Mouse (Mus musculus) E14TG2a.4 (cell line): ENCODE data around the gene Ppp2r2c.

Experiments used
- CTCF ChIP-seq: conservative IDR thresholded peaks from 2 replicates; pipeline ENCODE4 v1.5.1; 2014; ENCODE audit warnings: low read length
- NANOG ChIP-seq: IDR thresholded peaks from 2 replicates; pipeline ENCODE4 v1.6.1; 2014; ENCODE audit warnings: borderline replicate concordance, low read length, mixed read lengths
- POU5F1 ChIP-seq: IDR thresholded peaks from 2 replicates; pipeline ENCODE4 v1.6.1; 2014; ENCODE audit warnings: low read length, borderline replicate concordance

DNA sequence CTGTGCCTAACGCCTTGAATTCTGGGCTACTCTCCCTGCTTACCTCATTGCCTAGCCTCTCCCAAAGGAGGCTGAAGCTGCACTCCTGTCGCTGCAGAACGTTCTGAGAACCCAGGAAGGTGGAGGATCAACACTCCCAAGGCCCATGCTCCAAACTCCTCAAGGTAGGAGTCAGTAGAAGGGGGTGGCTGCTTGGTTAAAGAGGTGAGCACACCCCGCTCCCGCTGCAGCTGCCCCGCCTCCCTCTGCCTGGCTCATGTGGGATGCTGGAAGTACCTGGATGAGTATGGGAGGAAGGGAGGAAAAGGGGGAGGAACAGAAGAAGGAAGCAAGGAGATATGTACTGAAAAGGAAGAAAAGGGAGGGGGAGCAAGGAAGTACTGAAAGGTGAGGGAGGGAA, 752 bp upstream of the Ppp2r2c start:
- TF ChIP-seq CTCF (no peak), POU5F1 (no peak), NANOG (no peak)
